Mouse (Mus musculus) kidney, postnatal 0 days (tissue): ENCODE results near the gene Zdhhc21. TPM values are rescaled to one million over a fixed set of nuclear protein-coding genes. Genes with fewer than 3 reads are reported as not detected.

Experiments used
- ATAC-seq: fragments of 200-750 bp; cut with Nextera tagmentation; replicated peaks from 2 replicates; pipeline ENCODE4 v1.8.0; 2017; ENCODE audit warnings: low read depth, moderate number of reproducible peaks, moderate TSS enrichment, moderate library complexity; ENCODE audit not compliant: low FRiP score
- DNase-seq: peaks from one replicate; pipeline ENCODE4 v3.0.0-alpha.2; 2016; ENCODE audit warnings: low spot score
- H3K27ac ChIP-seq: fragments of 300-500 bp; sonication (generic); 2 replicates; pipeline ENCODE4 v1.5.1; 2014; ENCODE audit warnings: mild to moderate bottlenecking
- H3K27me3 ChIP-seq: fragments of 300-500 bp; sonication (generic); 2 replicates; pipeline ENCODE4 v1.6.1; 2014; ENCODE audit warnings: low read length, mixed read lengths; ENCODE audit not compliant: insufficient read depth
- H3K36me3 ChIP-seq: fragments of 300-500 bp; sonication (generic); 2 replicates; pipeline ENCODE4 v1.6.1; 2014; ENCODE audit warnings: low read length, mixed read lengths; ENCODE audit not compliant: insufficient read depth
- H3K4me1 ChIP-seq: fragments of 300-500 bp; sonication (generic); replicated peaks from 2 replicates; pipeline ENCODE4 v1.6.1; 2014; ENCODE audit warnings: antibody characterized with exemption, low read length, mixed read lengths; ENCODE audit not compliant: insufficient read depth
- H3K4me2 ChIP-seq: fragments of 300-500 bp; sonication (generic); 2 replicates; pipeline ENCODE4 v1.6.1; 2014; ENCODE audit warnings: mild to moderate bottlenecking, low read length, moderate library complexity, mixed read lengths
- H3K4me3 ChIP-seq: fragments of 300-500 bp; sonication (generic); replicated peaks from 2 replicates; pipeline ENCODE4 v1.5.1; 2014; ENCODE audit warnings: low read depth, low read length
- H3K9ac ChIP-seq: fragments of 300-500 bp; sonication (generic); 2 replicates; pipeline ENCODE4 v1.6.1; 2014; ENCODE audit warnings: low read depth, low read length
- H3K9me3 ChIP-seq: fragments of 300-500 bp; sonication (generic); replicated peaks from 2 replicates; pipeline ENCODE4 v1.6.1; 2016; ENCODE audit warnings: low read length, inconsistent platforms, mixed read lengths
- CTCF ChIP-seq: IDR thresholded peaks from 2 replicates; pipeline ENCODE4 v1.5.1; 2016; ENCODE audit warnings: antibody characterized with exemption, low read depth, mild to moderate bottlenecking, moderate library complexity
- WGBS: fragments of 180-500 bp; shearing (Covaris S2); extraction: QIAGEN DNeasy Blood & Tissue Kit; methylation state at CpG from one replicate; pipeline ENCODE4 v1.1.7; 2014; 5-methylcytosine and 5-hydroxymethylcytosine counted together
- polyA plus RNA-seq: library from polyadenylated mRNA; unstranded; fragments of >200 nt; fragmentation: Nextera tagmentation; extraction: Ambion mirVana; gene quantifications from 2 replicates; pipeline ENCODE4 v1.2.1, GENCODE M21; 2015

Zdhhc21 gene
- polyA plus RNA-seq, 1 experiment from 2014 or later, result 8.5 TPM

GRCm38 (mm10) chr4:82879152-82879551 lies 19.4 kb upstream of the Zdhhc21 start:
- Histone ChIP-seq H3K4me3 (no peak overlapping the region), H3K36me3 (no peaks in the 10 kb centered on the region), H3K4me1 (no peaks in the 10 kb centered on the region), H3K9me3 (no peaks in the 10 kb centered on the region), H3K27me3 (no peaks in the 10 kb centered on the region), H3K4me2 (no peak overlapping the region), H3K9ac (no peak overlapping the region), H3K27ac (no peak overlapping the region)
- no peak for TF ChIP-seq CTCF
- DNase-seq, result no peak
- no peak for ATAC-seq
- 89% methylated on average over 6 of the region's 6 CpGs for WGBS

DNA sequence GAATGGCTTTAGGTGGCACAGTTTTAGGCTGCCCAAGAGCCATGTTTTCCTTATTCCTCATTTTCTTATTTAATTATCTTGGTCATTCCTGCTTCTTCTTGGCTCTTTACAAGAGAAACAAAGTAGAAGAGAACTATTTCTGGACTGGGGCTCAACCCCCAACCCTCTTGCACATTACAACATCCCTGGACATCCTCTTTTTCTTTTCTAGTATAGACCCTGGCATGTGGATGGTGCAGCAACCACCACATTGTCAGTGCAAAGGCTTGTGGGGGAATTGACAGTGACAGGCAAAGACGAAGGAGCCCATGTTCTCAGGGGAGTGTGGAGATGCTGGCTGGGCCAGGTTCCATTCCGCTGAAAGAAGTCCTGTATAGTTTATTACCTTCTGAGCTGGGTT lies 16.9 kb upstream of the Zdhhc21 start:
- TF ChIP-seq CTCF, result no peak
- no peak overlapping the region for H3K4me2 ChIP-seq
- 89% methylated on average over 2 of the region's 2 CpGs for WGBS
- no peaks in the 10 kb centered on the region for H3K27me3 ChIP-seq
- no peaks in the 10 kb centered on the region for H3K9me3 ChIP-seq
- H3K4me3 ChIP-seq, result no peak overlapping the region
- H3K27ac ChIP-seq, result no peak overlapping the region
- ATAC-seq, result no peak
- H3K9ac ChIP-seq, result no peak overlapping the region
- no peak for DNase-seq
- no peaks in the 10 kb centered on the region for H3K36me3 ChIP-seq
- no peaks in the 10 kb centered on the region for H3K4me1 ChIP-seq

GRCm38 (mm10) chr4:82875532-82875931 lies 15.8 kb upstream of the Zdhhc21 start:
- no peak overlapping the region for H3K27ac ChIP-seq
- ATAC-seq (no peak), DNase-seq (no peak)
- WGBS, result 63% methylated on average over 4 of the region's 4 CpGs
- no peaks in the 10 kb centered on the region for H3K27me3 ChIP-seq
- no peak for TF ChIP-seq CTCF
- no peak overlapping the region for H3K4me2 ChIP-seq
- no peaks in the 10 kb centered on the region for H3K4me1 ChIP-seq
- no peaks in the 10 kb centered on the region for H3K9me3 ChIP-seq
- no peak overlapping the region for H3K4me3 ChIP-seq
- H3K9ac ChIP-seq, result no peak overlapping the region
- H3K36me3 ChIP-seq, result no peaks in the 10 kb centered on the region

- Histone ChIP-seq H3K4me1 (no peaks in the 10 kb centered on the region), H3K4me2 (no peak overlapping the region), H3K9ac (no peak overlapping the region), H3K9me3 (no peaks in the 10 kb centered on the region), H3K4me3 (no peak overlapping the region), H3K27me3 (no peaks in the 10 kb centered on the region), H3K27ac (no peak overlapping the region), H3K36me3 (no peaks in the 10 kb centered on the region)
- no peak for TF ChIP-seq CTCF
- DNase-seq, result no peak
- no peak for ATAC-seq
- WGBS, result 59% methylated on average over 4 of the region's 4 CpGs
These were observed 15.0 kb upstream of the Zdhhc21 start for GRCm38 (mm10) chr4:82874791-82875190.

- H3K36me3 ChIP-seq, result no peaks in the 10 kb centered on the region
- TF ChIP-seq CTCF, result no peak
- no peak overlapping the region for H3K9ac ChIP-seq
- H3K4me3 ChIP-seq, result no peak overlapping the region
- H3K27ac ChIP-seq, result no peak overlapping the region
- H3K9me3 ChIP-seq, result no peaks in the 10 kb centered on the region
- DNase-seq, result no peak
- no peaks in the 10 kb centered on the region for H3K27me3 ChIP-seq
- ATAC-seq, result no peak
- WGBS, result 74% methylated on average over 4 of the region's 4 CpGs
- H3K4me1 ChIP-seq, result no peaks in the 10 kb centered on the region
- H3K4me2 ChIP-seq, result no peak overlapping the region
These were observed 12.8 kb upstream of the Zdhhc21 start for GRCm38 (mm10) chr4:82872548-82872947.

GRCm38 (mm10) chr4:82872121-82872520 lies 12.4 kb upstream of the Zdhhc21 start:
- no peak for TF ChIP-seq CTCF
- H3K4me2 ChIP-seq, result no peak overlapping the region

DNA sequence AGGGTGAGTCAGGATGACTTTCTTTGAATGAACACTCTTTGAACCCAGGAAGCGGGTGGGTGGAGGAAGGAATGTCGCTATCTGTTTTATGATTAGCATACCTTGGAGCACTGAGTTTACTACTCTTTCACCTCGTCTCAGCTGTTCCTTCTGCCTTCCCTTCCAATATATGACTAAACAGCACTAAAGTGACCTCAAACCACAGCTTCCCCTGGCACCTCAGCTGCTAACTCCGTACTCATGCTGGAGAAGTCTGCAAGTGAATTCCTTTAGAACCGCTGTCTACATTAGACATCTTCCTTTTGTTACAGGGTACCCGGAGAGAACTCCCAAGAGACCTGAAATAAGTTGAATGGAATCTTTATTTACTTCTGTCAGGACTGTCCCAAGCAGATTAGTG lies 11.2 kb upstream of the Zdhhc21 start:
- Histone ChIP-seq H3K4me2 (no peak overlapping the region), H3K4me3 (no peak overlapping the region), H3K9me3 (no peaks in the 10 kb centered on the region), H3K27ac (no peak overlapping the region), H3K27me3 (no peaks in the 10 kb centered on the region), H3K4me1 (no peaks in the 10 kb centered on the region), H3K9ac (no peak overlapping the region), H3K36me3 (no peaks in the 10 kb centered on the region)
- ATAC-seq (no peak), DNase-seq (no peak)
- 66% methylated on average over 6 of the region's 6 CpGs for WGBS
- TF ChIP-seq CTCF, result no peak

More at GRCm38 (mm10) chr4:82872121-82872520, 12.4 kb upstream of the Zdhhc21 start:
- no peak for DNase-seq
- Histone ChIP-seq H3K36me3 (no peaks in the 10 kb centered on the region), H3K27me3 (no peaks in the 10 kb centered on the region), H3K27ac (no peak overlapping the region), H3K4me1 (no peaks in the 10 kb centered on the region), H3K4me3 (no peak overlapping the region), H3K9ac (no peak overlapping the region), H3K9me3 (no peaks in the 10 kb centered on the region)
- 52% methylated on average over 6 of the region's 6 CpGs for WGBS
- ATAC-seq, result no peak
